Mouse (Mus musculus) brain, adult 2 months (tissue): ENCODE measurements at regions not wholly inside any gene's neighbourhood (a gene's known extent, or its start where the extent isn't known, plus 50 kb on each side); places are given as distances from the start of the nearest gene placed in this dataset.
"Not testable (repeated sequence)": the region's sequence is repeated elsewhere in the genome, so short reads cannot be mapped to it uniquely, and the experiment has no call there.

Experiments
- DNase-seq: peaks from one replicate; pipeline ENCODE4 v3.0.0; 2011; ENCODE audit warnings: low read depth, low spot score

GRCm38 (mm10) chr15:41283199-41283598, 1149.0 kb downstream of the 9330182O14Rik start:
- peak; percentile 69 for DNase-seq

GRCm38 (mm10) chr15:41286809-41287413, 1152.7 kb downstream of the 9330182O14Rik start:
- DNase-seq, result no peak

- no peak for DNase-seq
Measured at GRCm38 (mm10) chr15:41297419-41297818, 1163.3 kb downstream of the 9330182O14Rik start.

- no peak for DNase-seq
Measured at GRCm38 (mm10) chr15:41306638-41307037, 1172.5 kb downstream of the 9330182O14Rik start.

GRCm38 (mm10) chr15:41311728-41312320, 1177.7 kb downstream of the 9330182O14Rik start:
- DNase-seq, result peak; percentile 76

GRCm38 (mm10) chr15:41314916-41315315, 1180.8 kb downstream of the 9330182O14Rik start:
- DNase-seq, result no peak

GRCm38 (mm10) chr15:41325633-41326252, 1191.6 kb downstream of the 9330182O14Rik start:
- peak; percentile 88 for DNase-seq

GRCm38 (mm10) chr15:41329286-41329685, 1195.1 kb downstream of the 9330182O14Rik start:
- DNase-seq, result no peak

- no peak for DNase-seq
Measured at GRCm38 (mm10) chr15:41330085-41330484, 1195.9 kb downstream of the 9330182O14Rik start.

- DNase-seq, result peak; percentile 77
Measured at GRCm38 (mm10) chr15:41332451-41332850, 1198.3 kb downstream of the 9330182O14Rik start.

GRCm38 (mm10) chr15:41333165-41333564, 1199.0 kb downstream of the 9330182O14Rik start:
- no peak for DNase-seq

- not testable (repeated sequence) for DNase-seq
Measured at GRCm38 (mm10) chr15:41340621-41341020, 1206.5 kb downstream of the 9330182O14Rik start.

- DNase-seq, result no peak
Measured at GRCm38 (mm10) chr15:41345554-41345953, 1211.4 kb downstream of the 9330182O14Rik start.

GRCm38 (mm10) chr15:41347221-41347620, 1213.1 kb downstream of the 9330182O14Rik start:
- no peak for DNase-seq

GRCm38 (mm10) chr15:41352129-41352528, 1218.0 kb downstream of the 9330182O14Rik start:
- no peak for DNase-seq

- peak; percentile 82 for DNase-seq
Measured at GRCm38 (mm10) chr15:41359276-41359675, 1225.1 kb downstream of the 9330182O14Rik start.

GRCm38 (mm10) chr15:41374669-41375068, 1240.5 kb downstream of the 9330182O14Rik start:
- DNase-seq, result peak; percentile 74

GRCm38 (mm10) chr15:41375906-41376305, 1241.7 kb downstream of the 9330182O14Rik start:
- peak; percentile 61 for DNase-seq

GRCm38 (mm10) chr15:41379637-41380036, 1245.5 kb downstream of the 9330182O14Rik start:
- DNase-seq, result peak; percentile 64

GRCm38 (mm10) chr15:41380429-41380828, 1246.3 kb downstream of the 9330182O14Rik start:
- no peak for DNase-seq

- no peak for DNase-seq
Measured at GRCm38 (mm10) chr15:41390699-41391098, 1256.5 kb downstream of the 9330182O14Rik start.
